Mouse (Mus musculus) lung, postnatal 4 days (tissue): Measurements from ENCODE around the gene Tmem119.

Experiments used
- DNase-seq, 2 experiments: peaks; one replicate each; pipeline ENCODE4 v3.0.0; 2021

Gene Tmem119

GRCm38 (mm10) chr5:113755347-113756030 lies 44.8 kb downstream of the Tmem119 start:
- peak in 1 of 2 experiments; percentile 66 for DNase-seq

- DNase-seq: no peak
These were observed 48.7 kb downstream of the Tmem119 start for GRCm38 (mm10) chr5:113751521-113752157.

GRCm38 (mm10) chr5:113748556-113749331 lies 51.6 kb downstream of the Tmem119 start:
- DNase-seq: no peak

GRCm38 (mm10) chr5:113747629-113748028 lies 52.7 kb downstream of the Tmem119 start:
- DNase-seq: no peak
